Mouse (Mus musculus): ENCODE results near the gene Aatf. TPM values are rescaled to one million over a fixed set of nuclear protein-coding genes. Genes with fewer than 3 reads are reported as not detected.

Aatf gene
- polyA plus RNA-seq, 1 experiment = 7.3 TPM

- no peak overlapping the region for H3K27ac ChIP-seq (ENCODE audit: insufficient read depth, low read length)
- H3K4me3 ChIP-seq (ENCODE audit: insufficient read depth, low read length) = no peak overlapping the region
- TF ChIP-seq POLR2A (IDR thresholded peaks at IDR 0.05; ENCODE audit: extremely low read depth, insufficient read depth, low read length) = no peak
- TF ChIP-seq CTCF (IDR thresholded peaks at IDR 0.05; ENCODE audit: extremely low read depth, insufficient read depth, low read length) = no peak
Measured at GRCm38 (mm10) chr11:84529797-84530703, 16.7 kb upstream of the Aatf start.

GRCm38 (mm10) chr11:84529143-84529755 lies 15.9 kb upstream of the Aatf start:
- Histone ChIP-seq H3K27ac (ENCODE audit: insufficient read depth, low read length) (no peak overlapping the region), H3K4me1 (ENCODE audit: control insufficient read depth, insufficient read depth, low read length) (no peaks in the 10 kb centered on the region), H3K4me3 (ENCODE audit: insufficient read depth, low read length) (no peak overlapping the region)
- TF ChIP-seq POLR2A (IDR thresholded peaks at IDR 0.05; ENCODE audit: extremely low read depth, insufficient read depth, low read length) (no peak), CTCF (IDR thresholded peaks at IDR 0.05; ENCODE audit: extremely low read depth, insufficient read depth, low read length) (no peak)

More at GRCm38 (mm10) chr11:84529797-84530703, 16.7 kb upstream of the Aatf start:
- H3K4me1 ChIP-seq (ENCODE audit: control insufficient read depth, insufficient read depth, low read length) = no peaks in the 10 kb centered on the region

- H3K4me3 ChIP-seq (ENCODE audit: insufficient read depth, low read length) = no peak overlapping the region
- TF ChIP-seq POLR2A (IDR thresholded peaks at IDR 0.05; ENCODE audit: extremely low read depth, insufficient read depth, low read length) (no peak), CTCF (IDR thresholded peaks at IDR 0.05; ENCODE audit: extremely low read depth, insufficient read depth, low read length) (no peak)
- H3K4me1 ChIP-seq (ENCODE audit: control insufficient read depth, insufficient read depth, low read length) = no peaks in the 10 kb centered on the region
- H3K27ac ChIP-seq (ENCODE audit: insufficient read depth, low read length) = no peak overlapping the region
Measured at GRCm38 (mm10) chr11:84526976-84527860, 13.9 kb upstream of the Aatf start.

GRCm38 (mm10) chr11:84526451-84526850 lies 13.1 kb upstream of the Aatf start:
- TF ChIP-seq CTCF (IDR thresholded peaks at IDR 0.05; ENCODE audit: extremely low read depth, insufficient read depth, low read length) (no peak), POLR2A (IDR thresholded peaks at IDR 0.05; ENCODE audit: extremely low read depth, insufficient read depth, low read length) (no peak)
- no peaks in the 10 kb centered on the region for H3K4me1 ChIP-seq (ENCODE audit: control insufficient read depth, insufficient read depth, low read length)
- H3K27ac ChIP-seq (ENCODE audit: insufficient read depth, low read length) = no peak overlapping the region
- H3K4me3 ChIP-seq (ENCODE audit: insufficient read depth, low read length) = no peak overlapping the region

- Histone ChIP-seq H3K4me3 (ENCODE audit: insufficient read depth, low read length) (no peak within 1 kb of the TSS), H3K4me1 (ENCODE audit: control insufficient read depth, insufficient read depth, low read length) (no peaks in the 10 kb centered on the region), H3K27ac (ENCODE audit: insufficient read depth, low read length) (no peak within 1 kb of the TSS)
- TF ChIP-seq CTCF (IDR thresholded peaks at IDR 0.05; ENCODE audit: extremely low read depth, insufficient read depth, low read length) = no peak
- TF ChIP-seq POLR2A (IDR thresholded peaks at IDR 0.05; ENCODE audit: extremely low read depth, insufficient read depth, low read length) = no peak
Measured at GRCm38 (mm10) chr11:84525421-84526274, 12.3 kb upstream of the Aatf start, which contains the start of gene Lhx1. TSS of gene Lhx1 (minus strand) at chr11:84525535.

- Histone ChIP-seq H3K27ac (ENCODE audit: insufficient read depth, low read length) (no peak overlapping the region), H3K4me1 (ENCODE audit: control insufficient read depth, insufficient read depth, low read length) (no peaks in the 10 kb centered on the region), H3K4me3 (ENCODE audit: insufficient read depth, low read length) (no peak overlapping the region)
- TF ChIP-seq POLR2A (IDR thresholded peaks at IDR 0.05; ENCODE audit: extremely low read depth, insufficient read depth, low read length) (no peak), CTCF (IDR thresholded peaks at IDR 0.05; ENCODE audit: extremely low read depth, insufficient read depth, low read length) (no peak)
Measured at GRCm38 (mm10) chr11:84524511-84525270, 11.4 kb upstream of the Aatf start.

GRCm38 (mm10) chr11:84523841-84524510 lies 10.7 kb upstream of the Aatf start:
- TF ChIP-seq CTCF (IDR thresholded peaks at IDR 0.05; ENCODE audit: extremely low read depth, insufficient read depth, low read length) (no peak), POLR2A (IDR thresholded peaks at IDR 0.05; ENCODE audit: extremely low read depth, insufficient read depth, low read length) (no peak)
- Histone ChIP-seq H3K4me1 (ENCODE audit: control insufficient read depth, insufficient read depth, low read length) (no peaks in the 10 kb centered on the region), H3K27ac (ENCODE audit: insufficient read depth, low read length) (no peak overlapping the region), H3K4me3 (ENCODE audit: insufficient read depth, low read length) (no peak overlapping the region)
